Mouse (Mus musculus): Measurements from ENCODE around the gene Dnah14.
A peak's percentile ranks its signal among the peaks of the same experiment; 100 is the strongest.

Gene Dnah14

GRCm38 (mm10) chr1:181576322-181576721 lies at the start of gene Dnah14:
Dnah14 (plus strand) TSS chr1:181576559.
- no peak for DNase-seq (ENCODE audit: low spot score in 2 of 2)

- DNase-seq (ENCODE audit: low spot score in 2 of 2): peak; percentile 48 to 79
Observed at GRCm38 (mm10) chr1:181529368-181529767, 47.0 kb upstream of the Dnah14 start.

- DNase-seq (ENCODE audit: low spot score in 2 of 2): no peak
Observed at GRCm38 (mm10) chr1:181535165-181535873, 41.0 kb upstream of the Dnah14 start.

GRCm38 (mm10) chr1:181537627-181538525 lies 38.5 kb upstream of the Dnah14 start:
- no peak for DNase-seq (ENCODE audit: low spot score in 2 of 2)

- no peak for DNase-seq (ENCODE audit: low spot score in 2 of 2)
Observed at GRCm38 (mm10) chr1:181539846-181540769, 36.3 kb upstream of the Dnah14 start.

- DNase-seq (ENCODE audit: low spot score in 2 of 2): no peak
Observed at GRCm38 (mm10) chr1:181543711-181544383, 32.5 kb upstream of the Dnah14 start.

- DNase-seq (ENCODE audit: low spot score in 2 of 2): peak in 1 of 2 experiments; percentile 40
Observed at GRCm38 (mm10) chr1:181545044-181545772, 31.2 kb upstream of the Dnah14 start.

GRCm38 (mm10) chr1:181549987-181550386 lies 26.4 kb upstream of the Dnah14 start:
- no peak for DNase-seq (ENCODE audit: low spot score in 2 of 2)

- no peak for DNase-seq (ENCODE audit: low spot score in 2 of 2)
Observed at GRCm38 (mm10) chr1:181550826-181551225, 25.5 kb upstream of the Dnah14 start.

GRCm38 (mm10) chr1:181552533-181553410 lies 23.6 kb upstream of the Dnah14 start:
- DNase-seq (ENCODE audit: low spot score in 2 of 2): no peak

GRCm38 (mm10) chr1:181555475-181555874 lies 20.9 kb upstream of the Dnah14 start:
- no peak for DNase-seq (ENCODE audit: low spot score in 2 of 2)

GRCm38 (mm10) chr1:181559655-181560054 lies 16.7 kb upstream of the Dnah14 start:
- no peak for DNase-seq (ENCODE audit: low spot score in 2 of 2)

GRCm38 (mm10) chr1:181560325-181560724 lies 16.0 kb upstream of the Dnah14 start:
- no peak for DNase-seq (ENCODE audit: low spot score in 2 of 2)

GRCm38 (mm10) chr1:181560896-181561767 lies 15.2 kb upstream of the Dnah14 start:
- no peak for DNase-seq (ENCODE audit: low spot score in 2 of 2)

- no peak for DNase-seq (ENCODE audit: low spot score in 2 of 2)
Observed at GRCm38 (mm10) chr1:181561768-181562444, 14.5 kb upstream of the Dnah14 start.

GRCm38 (mm10) chr1:181569447-181569846 lies 6.9 kb upstream of the Dnah14 start:
- DNase-seq (ENCODE audit: low spot score in 2 of 2): no peak

- no peak for DNase-seq (ENCODE audit: low spot score in 2 of 2)
Observed at GRCm38 (mm10) chr1:181583152-181583551, 6.8 kb downstream of the Dnah14 start.

- no peak for DNase-seq (ENCODE audit: low spot score in 2 of 2)
Observed at GRCm38 (mm10) chr1:181589116-181589515, 12.8 kb downstream of the Dnah14 start.

Data from urinary bladder, adult 18-20 months (tissue).